Mouse (Mus musculus) olfactory bulb, adult 2 months (tissue): ENCODE data around the gene Aurkaip1.

Experiments used
- CTCF ChIP-seq: fragments of 200-500 bp; IDR thresholded peaks from 2 replicates; pipeline ENCODE4 v1.5.1; 2012; ENCODE audit warnings: low read depth, mild to moderate bottlenecking, low read length, moderate library complexity; ENCODE audit not compliant: insufficient read depth
- POLR2A ChIP-seq: fragments of 200-500 bp; IDR thresholded peaks from 2 replicates; pipeline ENCODE4 v1.6.1; 2012; ENCODE audit warnings: mild to moderate bottlenecking, low read depth, low read length, moderate library complexity; ENCODE audit not compliant: insufficient read depth

GRCm38 (mm10) chr4:155851368-155851767 lies 20.3 kb downstream of the Aurkaip1 start:
- TF ChIP-seq CTCF, result no peak
- TF ChIP-seq POLR2A, result no peak
